Mouse (Mus musculus): ENCODE measurements around the gene Mrgpre. TPM values are rescaled to one million over a fixed set of nuclear protein-coding genes. Genes with fewer than 3 reads are reported as not detected.

Mrgpre gene
- total and polyA plus RNA-seq, 3 experiments: not detected

DNA sequence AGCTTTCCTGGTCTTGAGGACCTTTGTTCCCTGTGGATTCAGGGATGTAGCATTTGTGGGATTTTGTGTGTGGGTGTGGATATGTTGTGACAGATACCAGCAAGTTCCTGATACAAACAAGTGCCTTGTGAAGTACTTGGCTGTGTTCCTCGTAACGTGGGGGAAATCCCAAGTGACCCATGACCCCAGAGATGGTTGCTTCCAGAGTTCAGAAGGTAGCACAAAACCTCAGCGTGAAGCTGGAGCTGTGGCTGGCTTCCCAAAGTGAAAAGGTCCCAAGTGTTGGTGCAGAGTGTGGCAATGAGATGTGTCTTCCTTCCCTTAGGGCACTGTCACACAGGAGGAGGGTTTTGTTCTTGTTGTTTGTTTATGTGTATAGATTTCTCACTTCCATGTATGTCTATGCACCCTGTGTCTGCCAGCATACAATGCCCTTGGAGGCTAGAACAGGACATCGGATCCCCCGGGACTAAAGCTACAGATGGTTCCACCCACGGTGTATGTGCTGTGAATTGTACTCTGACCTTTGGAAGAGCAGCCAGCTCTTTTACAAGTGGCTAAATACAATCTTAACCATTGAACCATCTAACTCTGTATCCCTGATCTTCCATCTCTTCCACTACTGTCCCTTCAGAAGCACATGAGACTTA, 8.2 kb upstream of the Mrgpre start:
- no peak for DNase-seq (ENCODE audit: low spot score)
- Histone ChIP-seq H3K36me3 (replicated peaks) (peaks cover 26% of the 10 kb centered on the region), H3K9me3 (replicated peaks) (peaks cover 5% of the 10 kb centered on the region; the same call in 1 of the 2 replicates), H3K27me3 (ENCODE audit: insufficient read depth, low read length) (peaks cover 21% of the 10 kb centered on the region), H3K4me1 (ENCODE audit: insufficient read depth, low read depth, low read length) (no peaks in the 10 kb centered on the region), H3K4me3 (ENCODE audit: low read depth, low read length) (no peak overlapping the region)
- no peak for ATAC-seq (ENCODE audit: extremely low read depth, insufficient number of reproducible peaks, low FRiP score, poor library complexity, severe bottlenecking)
- TF ChIP-seq TAL1 (conservative IDR thresholded peaks at IDR 0.05; ENCODE audit: low read depth, low read length): no peak

DNA sequence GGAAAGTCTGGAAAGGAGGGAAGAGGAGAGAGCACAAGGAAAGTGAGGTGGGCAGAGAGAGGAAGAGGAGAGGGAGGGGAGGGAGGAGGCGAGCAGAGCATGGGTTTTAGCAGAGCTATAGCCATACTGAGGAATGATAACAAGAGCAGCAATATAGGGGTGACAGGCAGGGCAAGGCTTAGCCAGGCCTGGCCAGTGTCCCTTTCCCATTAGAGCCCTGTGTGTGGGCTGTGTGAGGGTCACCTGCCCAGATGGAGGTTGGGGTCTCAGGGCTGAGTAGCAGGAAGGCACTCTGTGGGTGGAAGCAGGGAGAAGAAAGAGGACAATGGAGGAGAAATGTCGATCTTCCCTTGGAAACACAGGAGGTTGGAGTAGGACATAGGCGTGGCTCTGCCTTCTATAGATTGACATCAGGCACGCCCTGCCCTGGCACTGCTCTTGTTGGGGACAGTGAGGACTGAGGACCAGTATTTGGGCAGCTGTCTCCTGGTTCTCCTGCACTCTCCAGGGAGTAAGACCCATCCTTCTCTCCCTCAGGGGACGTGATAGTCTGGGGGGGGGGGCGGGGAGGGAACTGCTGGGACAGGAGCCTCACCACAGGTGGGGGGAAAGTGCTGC, 813 bp downstream of the Mrgpre start:
- Histone ChIP-seq H3K4me1 (ENCODE audit: insufficient read depth, low read depth, low read length) (peaks cover 18% of the 10 kb centered on the region), H3K36me3 (replicated peaks) (no peaks in the 10 kb centered on the region), H3K4me3 (ENCODE audit: low read depth, low read length) (no peak overlapping the region; the same call in 1 of the 2 replicates), H3K27me3 (ENCODE audit: insufficient read depth, low read length) (peaks cover 36% of the 10 kb centered on the region), H3K9me3 (replicated peaks) (no peaks in the 10 kb centered on the region)
- DNase-seq (ENCODE audit: low spot score): no peak
- no peak for TF ChIP-seq GATA2 (IDR thresholded peaks at IDR 0.05; ENCODE audit: borderline replicate concordance, low read depth, low read length)
- no peak for TF ChIP-seq TAL1 (conservative IDR thresholded peaks at IDR 0.05; ENCODE audit: low read depth, low read length)
- no peak for TF ChIP-seq CTCF (IDR thresholded peaks at IDR 0.05; ENCODE audit: low read depth, low read length)
- no peak for TF ChIP-seq GATA1 (IDR thresholded peaks at IDR 0.05; ENCODE audit: borderline replicate concordance, low read length)
- TF ChIP-seq POLR2AphosphoS5 (IDR thresholded peaks at IDR 0.05; ENCODE audit: insufficient replicate concordance, low read depth, low read length): no peak
- ATAC-seq (ENCODE audit: extremely low read depth, insufficient number of reproducible peaks, low FRiP score, poor library complexity, severe bottlenecking): no peak

- H3K27me3 ChIP-seq (ENCODE audit: insufficient read depth, low read length): peaks cover 28% of the 10 kb centered on the region
These were observed 6.9 kb downstream of the Mrgpre start for GRCm38 (mm10) chr7:143777375-143777774.

DNA sequence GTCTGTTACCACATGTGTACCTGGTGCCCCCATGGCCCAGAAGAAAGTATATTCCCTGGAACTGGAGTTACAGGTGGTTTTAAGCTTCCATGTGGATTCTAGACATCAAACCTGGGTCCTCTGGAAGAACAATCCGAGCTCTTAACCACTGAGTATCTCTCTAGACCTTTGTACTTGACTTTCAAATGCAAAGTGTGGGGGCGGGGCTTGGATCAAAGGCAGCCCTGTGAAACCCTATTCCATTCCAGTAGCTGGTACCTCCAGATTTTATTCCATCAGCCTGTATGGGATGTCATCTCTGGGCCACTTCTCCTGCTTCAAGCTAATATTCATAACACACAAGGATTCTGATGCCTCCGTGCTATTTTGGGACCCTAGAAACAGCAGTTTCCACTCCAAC, 8.2 kb downstream of the Mrgpre start:
- H3K4me1 ChIP-seq (ENCODE audit: insufficient read depth, low read depth, low read length): no peaks in the 10 kb centered on the region
- no peak for DNase-seq (ENCODE audit: low spot score)
- peaks cover 22% of the 10 kb centered on the region for H3K27me3 ChIP-seq (ENCODE audit: insufficient read depth, low read length)
- H3K9me3 ChIP-seq (replicated peaks): 0 out of 2 replicates have a peak, but pooled peaks cover 1% of the 10 kb centered on the region
- no peak for ATAC-seq (ENCODE audit: extremely low read depth, insufficient number of reproducible peaks, low FRiP score, poor library complexity, severe bottlenecking)
- no peak overlapping the region for H3K4me3 ChIP-seq (ENCODE audit: low read depth, low read length)
- TF ChIP-seq POLR2AphosphoS5 (IDR thresholded peaks at IDR 0.05; ENCODE audit: insufficient replicate concordance, low read depth, low read length) (no peak), GATA2 (IDR thresholded peaks at IDR 0.05; ENCODE audit: borderline replicate concordance, low read depth, low read length) (no peak), TAL1 (conservative IDR thresholded peaks at IDR 0.05; ENCODE audit: low read depth, low read length) (no peak), CTCF (IDR thresholded peaks at IDR 0.05; ENCODE audit: low read depth, low read length) (no peak), GATA1 (IDR thresholded peaks at IDR 0.05; ENCODE audit: borderline replicate concordance, low read length) (no peak)
- no peaks in the 10 kb centered on the region for H3K36me3 ChIP-seq (replicated peaks)

More at GRCm38 (mm10) chr7:143777375-143777774, 6.9 kb downstream of the Mrgpre start:
- TF ChIP-seq CTCF (IDR thresholded peaks at IDR 0.05; ENCODE audit: low read depth, low read length): no peak
- TF ChIP-seq GATA1 (IDR thresholded peaks at IDR 0.05; ENCODE audit: borderline replicate concordance, low read length): no peak
- TF ChIP-seq TAL1 (conservative IDR thresholded peaks at IDR 0.05; ENCODE audit: low read depth, low read length): no peak
- TF ChIP-seq GATA2 (IDR thresholded peaks at IDR 0.05; ENCODE audit: borderline replicate concordance, low read depth, low read length): no peak
- no peak for TF ChIP-seq POLR2AphosphoS5 (IDR thresholded peaks at IDR 0.05; ENCODE audit: insufficient replicate concordance, low read depth, low read length)
- H3K9me3 ChIP-seq (replicated peaks): no peaks in the 10 kb centered on the region
- no peaks in the 10 kb centered on the region for H3K36me3 ChIP-seq (replicated peaks)
- H3K4me1 ChIP-seq (ENCODE audit: insufficient read depth, low read depth, low read length): no peaks in the 10 kb centered on the region
- no peak overlapping the region for H3K4me3 ChIP-seq (ENCODE audit: low read depth, low read length)
- DNase-seq (ENCODE audit: low spot score) (no peak), ATAC-seq (ENCODE audit: extremely low read depth, insufficient number of reproducible peaks, low FRiP score, poor library complexity, severe bottlenecking) (no peak)

- H3K36me3 ChIP-seq (replicated peaks): no peaks in the 10 kb centered on the region
- no peak for ATAC-seq (ENCODE audit: extremely low read depth, insufficient number of reproducible peaks, low FRiP score, poor library complexity, severe bottlenecking)
- H3K27me3 ChIP-seq (ENCODE audit: insufficient read depth, low read length): peaks cover 23% of the 10 kb centered on the region
- no peak overlapping the region for H3K4me3 ChIP-seq (ENCODE audit: low read depth, low read length)
- H3K9me3 ChIP-seq (replicated peaks): 0 out of 2 replicates have a peak, but pooled peaks cover 1% of the 10 kb centered on the region
- H3K4me1 ChIP-seq (ENCODE audit: insufficient read depth, low read depth, low read length): no peaks in the 10 kb centered on the region; the same call in 1 of the 2 replicates
- TF ChIP-seq POLR2AphosphoS5 (IDR thresholded peaks at IDR 0.05; ENCODE audit: insufficient replicate concordance, low read depth, low read length): no peak
- no peak for TF ChIP-seq TAL1 (conservative IDR thresholded peaks at IDR 0.05; ENCODE audit: low read depth, low read length)
- no peak for TF ChIP-seq GATA1 (IDR thresholded peaks at IDR 0.05; ENCODE audit: borderline replicate concordance, low read length)
- TF ChIP-seq GATA2 (IDR thresholded peaks at IDR 0.05; ENCODE audit: borderline replicate concordance, low read depth, low read length): no peak
- TF ChIP-seq CTCF (IDR thresholded peaks at IDR 0.05; ENCODE audit: low read depth, low read length): no peak
- DNase-seq (ENCODE audit: low spot score): no peak
These were observed 14.8 kb downstream of the Mrgpre start for GRCm38 (mm10) chr7:143769461-143769860.

DNA sequence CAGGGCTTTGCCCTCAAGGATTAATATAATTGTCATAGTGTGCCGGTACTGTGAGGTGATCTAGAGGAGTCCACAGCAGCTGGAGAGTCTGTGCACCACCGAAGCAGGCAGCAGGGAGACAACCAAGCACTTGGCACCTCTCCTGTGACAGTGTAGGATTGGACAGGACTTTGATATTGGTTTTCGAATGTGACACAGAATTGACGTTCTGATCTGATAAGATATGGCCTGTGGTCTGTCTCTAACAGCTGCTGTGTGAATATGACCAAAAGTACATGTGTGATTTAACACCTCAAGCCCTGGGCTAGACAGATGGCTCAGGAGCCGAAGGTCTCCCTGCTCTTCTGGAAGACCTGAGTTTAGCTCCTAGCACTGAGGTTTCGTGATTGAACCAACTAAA, 16.0 kb downstream of the Mrgpre start:
- Histone ChIP-seq H3K27me3 (ENCODE audit: insufficient read depth, low read length) (peaks cover 23% of the 10 kb centered on the region), H3K9me3 (replicated peaks) (0 out of 2 replicates have a peak, but pooled peaks cover 1% of the 10 kb centered on the region), H3K4me3 (ENCODE audit: low read depth, low read length) (no peak overlapping the region), H3K4me1 (ENCODE audit: insufficient read depth, low read depth, low read length) (no peaks in the 10 kb centered on the region; the same call in 1 of the 2 replicates), H3K36me3 (replicated peaks) (no peaks in the 10 kb centered on the region)
- no peak for ATAC-seq (ENCODE audit: extremely low read depth, insufficient number of reproducible peaks, low FRiP score, poor library complexity, severe bottlenecking)
- no peak for TF ChIP-seq CTCF (IDR thresholded peaks at IDR 0.05; ENCODE audit: low read depth, low read length)
- TF ChIP-seq GATA2 (IDR thresholded peaks at IDR 0.05; ENCODE audit: borderline replicate concordance, low read depth, low read length): no peak
- no peak for TF ChIP-seq POLR2AphosphoS5 (IDR thresholded peaks at IDR 0.05; ENCODE audit: insufficient replicate concordance, low read depth, low read length)
- no peak for TF ChIP-seq GATA1 (IDR thresholded peaks at IDR 0.05; ENCODE audit: borderline replicate concordance, low read length)
- TF ChIP-seq TAL1 (conservative IDR thresholded peaks at IDR 0.05; ENCODE audit: low read depth, low read length): no peak
- DNase-seq (ENCODE audit: low spot score): no peak
